Mouse (Mus musculus) olfactory bulb, adult 2 months (tissue): ENCODE measurements around the gene Rmi1.

ENCODE experiments used
- CTCF ChIP-seq: fragments of 200-500 bp; IDR thresholded peaks from 2 replicates; pipeline ENCODE4 v1.5.1; 2012; ENCODE audit warnings: low read depth, mild to moderate bottlenecking, low read length, moderate library complexity; ENCODE audit not compliant: insufficient read depth
- POLR2A ChIP-seq: fragments of 200-500 bp; IDR thresholded peaks from 2 replicates; pipeline ENCODE4 v1.6.1; 2012; ENCODE audit warnings: mild to moderate bottlenecking, low read depth, low read length, moderate library complexity; ENCODE audit not compliant: insufficient read depth

DNA sequence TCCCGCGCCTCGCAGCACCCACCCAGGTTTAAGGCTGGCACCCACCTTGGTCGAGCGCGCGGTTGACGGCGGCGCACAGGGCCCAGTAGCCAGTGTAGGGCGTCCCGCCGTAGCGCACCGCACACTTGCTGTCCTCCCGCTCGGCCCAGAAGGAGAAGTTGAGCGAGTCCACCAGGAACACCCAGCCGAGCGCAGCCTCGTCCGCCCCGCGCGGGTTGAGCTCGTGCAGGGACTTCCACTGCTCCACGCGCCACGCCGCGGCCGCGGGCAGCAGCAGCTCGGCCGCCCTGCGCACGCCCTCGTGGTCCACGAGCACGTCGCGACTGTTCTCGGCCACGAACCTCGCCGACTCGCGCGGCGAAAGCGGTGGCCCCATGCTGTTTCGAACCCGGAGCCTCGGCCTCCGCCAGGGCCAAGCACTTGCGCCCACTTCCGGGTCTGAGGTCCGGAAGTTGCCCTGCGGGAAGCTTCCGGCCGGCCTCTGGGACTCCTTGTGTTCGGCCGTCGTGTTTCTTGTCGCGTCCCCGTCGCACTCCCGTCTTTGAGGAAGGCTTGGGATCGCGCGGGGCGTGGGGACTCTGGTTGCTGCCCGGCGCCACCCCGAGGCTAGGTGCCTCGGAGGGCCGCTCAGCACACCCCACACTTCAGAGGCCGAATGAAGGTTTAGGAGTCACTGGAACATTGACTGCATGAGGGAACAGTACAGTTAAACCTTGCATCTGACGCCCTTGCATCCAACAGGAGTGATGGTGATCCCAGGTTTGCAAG lies 17.1 kb upstream of the Rmi1 start, which contains the start of gene 2210016F16Rik:
- TF ChIP-seq CTCF, result no peak
- no peak for TF ChIP-seq POLR2A
